Mouse (Mus musculus): Measurements from ENCODE around the gene Glyat. TPM values are rescaled to one million over a fixed set of nuclear protein-coding genes. Genes with fewer than 3 reads are reported as not detected.
A peak's percentile ranks its signal among the peaks of the same experiment; 100 is the strongest.

Glyat gene
- polyA plus RNA-seq, 1 experiment from 2014 or later = 37.0 TPM

DNA sequence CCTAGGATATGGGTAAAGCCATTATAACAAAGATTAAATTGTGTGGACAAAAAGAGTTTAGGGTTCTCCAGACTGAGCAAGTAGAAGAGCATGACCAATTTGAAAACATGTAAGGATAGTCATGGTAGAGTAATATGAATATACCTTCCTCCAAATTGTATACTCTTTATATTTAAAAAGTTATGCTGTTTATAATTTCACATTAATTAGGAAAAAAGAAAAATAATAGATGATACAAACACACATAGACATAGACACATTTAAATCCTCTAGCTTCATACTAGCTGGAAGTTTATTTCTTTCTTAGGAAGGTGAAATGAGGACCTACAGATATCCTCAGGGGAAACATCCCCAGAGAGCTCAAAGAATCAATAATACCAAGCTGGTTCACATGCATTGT, 37.0 kb downstream of the Glyat start, which contains the start of gene Olfr1442:
TSS of gene Olfr1442 (plus strand) at position 301 of the 400 bp plus-strand sequence.
- no peak for ATAC-seq (replicated peaks; ENCODE audit: low FRiP score, low read depth)
- Histone ChIP-seq H3K36me3 (ENCODE audit: insufficient read depth, low read length) (no peaks in the 10 kb centered on the region), H3K27me3 (ENCODE audit: insufficient read depth, low read length) (no peaks in the 10 kb centered on the region), H3K9me3 (replicated peaks; ENCODE audit: low read length) (no peaks in the 10 kb centered on the region), H3K4me1 (replicated peaks; ENCODE audit: insufficient read depth, low read length) (no peaks in the 10 kb centered on the region), H3K4me2 (ENCODE audit: low read length) (no peak within 1 kb of the TSS), H3K4me3 (replicated peaks; ENCODE audit: low read depth, low read length) (no peak within 1 kb of the TSS), H3K9ac (ENCODE audit: low read depth, low read length) (no peak within 1 kb of the TSS), H3K27ac (no peak within 1 kb of the TSS)
- no peak for TF ChIP-seq CTCF (IDR thresholded peaks at IDR 0.05; ENCODE audit: low read depth)
- no peak for DNase-seq (ENCODE audit: low spot score)

- TF ChIP-seq CTCF (IDR thresholded peaks at IDR 0.05; ENCODE audit: low read depth) = no peak
- WGBS = 85% methylated on average over 4 of the region's 4 CpGs
- no peak for DNase-seq (ENCODE audit: low spot score)
- H3K27me3 ChIP-seq (ENCODE audit: insufficient read depth, low read length) = no peaks in the 10 kb centered on the region
- no peak overlapping the region for H3K9ac ChIP-seq (ENCODE audit: low read depth, low read length)
- no peaks in the 10 kb centered on the region for H3K4me1 ChIP-seq (replicated peaks; ENCODE audit: insufficient read depth, low read length)
- H3K27ac ChIP-seq = no peak overlapping the region
- H3K36me3 ChIP-seq (ENCODE audit: insufficient read depth, low read length) = no peaks in the 10 kb centered on the region
- H3K9me3 ChIP-seq (replicated peaks; ENCODE audit: low read length) = no peaks in the 10 kb centered on the region
- no peak for ATAC-seq (replicated peaks; ENCODE audit: low FRiP score, low read depth)
- H3K4me3 ChIP-seq (replicated peaks; ENCODE audit: low read depth, low read length) = no peak overlapping the region
- H3K4me2 ChIP-seq (ENCODE audit: low read length) = no peak overlapping the region
These were observed 37.9 kb downstream of the Glyat start for GRCm38 (mm10) chr19:12671051-12671450.

GRCm38 (mm10) chr19:12677812-12678211, 44.7 kb downstream of the Glyat start, which contains the start of gene Olfr1443:
Olfr1443 (plus strand) TSS chr19:12678112.
- Histone ChIP-seq H3K36me3 (ENCODE audit: insufficient read depth, low read length) (no peaks in the 10 kb centered on the region), H3K9ac (ENCODE audit: low read depth, low read length) (no peak within 1 kb of the TSS), H3K27me3 (ENCODE audit: insufficient read depth, low read length) (no peaks in the 10 kb centered on the region), H3K4me2 (ENCODE audit: low read length) (no peak within 1 kb of the TSS), H3K4me1 (replicated peaks; ENCODE audit: insufficient read depth, low read length) (no peaks in the 10 kb centered on the region), H3K27ac (no peak within 1 kb of the TSS), H3K4me3 (replicated peaks; ENCODE audit: low read depth, low read length) (no peak within 1 kb of the TSS), H3K9me3 (replicated peaks; ENCODE audit: low read length) (no peaks in the 10 kb centered on the region)
- DNase-seq (ENCODE audit: low spot score) (no peak), ATAC-seq (replicated peaks; ENCODE audit: low FRiP score, low read depth) (no peak)
- WGBS = 72% methylated on average over 3 of the region's 3 CpGs
- no peak for TF ChIP-seq CTCF (IDR thresholded peaks at IDR 0.05; ENCODE audit: low read depth)

GRCm38 (mm10) chr19:12684638-12685037, 51.5 kb downstream of the Glyat start:
- H3K27ac ChIP-seq = no peak overlapping the region
- ATAC-seq (replicated peaks; ENCODE audit: low FRiP score, low read depth) = no peak

GRCm38 (mm10) chr19:12685231-12685630, 52.1 kb downstream of the Glyat start:
- Histone ChIP-seq H3K4me1 (replicated peaks; ENCODE audit: insufficient read depth, low read length) (no peaks in the 10 kb centered on the region), H3K4me3 (replicated peaks; ENCODE audit: low read depth, low read length) (no peak overlapping the region), H3K4me2 (ENCODE audit: low read length) (no peak overlapping the region), H3K36me3 (ENCODE audit: insufficient read depth, low read length) (no peaks in the 10 kb centered on the region), H3K9ac (ENCODE audit: low read depth, low read length) (no peak overlapping the region), H3K27me3 (ENCODE audit: insufficient read depth, low read length) (no peaks in the 10 kb centered on the region), H3K9me3 (replicated peaks; ENCODE audit: low read length) (no peaks in the 10 kb centered on the region), H3K27ac (no peak overlapping the region)
- no peak for DNase-seq (ENCODE audit: low spot score)
- no peak for ATAC-seq (replicated peaks; ENCODE audit: low FRiP score, low read depth)
- no peak for TF ChIP-seq CTCF (IDR thresholded peaks at IDR 0.05; ENCODE audit: low read depth)

More at GRCm38 (mm10) chr19:12684638-12685037, 51.5 kb downstream of the Glyat start:
- TF ChIP-seq CTCF (IDR thresholded peaks at IDR 0.05; ENCODE audit: low read depth) = no peak
- Histone ChIP-seq H3K4me1 (replicated peaks; ENCODE audit: insufficient read depth, low read length) (no peaks in the 10 kb centered on the region), H3K9ac (ENCODE audit: low read depth, low read length) (no peak overlapping the region), H3K9me3 (replicated peaks; ENCODE audit: low read length) (no peaks in the 10 kb centered on the region), H3K36me3 (ENCODE audit: insufficient read depth, low read length) (no peaks in the 10 kb centered on the region), H3K27me3 (ENCODE audit: insufficient read depth, low read length) (no peaks in the 10 kb centered on the region), H3K4me3 (replicated peaks; ENCODE audit: low read depth, low read length) (no peak overlapping the region), H3K4me2 (ENCODE audit: low read length) (no peak overlapping the region)
- peak; percentile 19 for DNase-seq (ENCODE audit: low spot score)

- Histone ChIP-seq H3K27me3 (ENCODE audit: insufficient read depth, low read length) (no peaks in the 10 kb centered on the region), H3K9me3 (replicated peaks; ENCODE audit: low read length) (no peaks in the 10 kb centered on the region), H3K4me2 (ENCODE audit: low read length) (peak within 1 kb of the TSS; percentile 23; the same call in 1 of the 2 replicates), H3K36me3 (ENCODE audit: insufficient read depth, low read length) (no peaks in the 10 kb centered on the region), H3K4me3 (replicated peaks; ENCODE audit: low read depth, low read length) (no peak within 1 kb of the TSS; the same call in 1 of the 2 replicates), H3K9ac (ENCODE audit: low read depth, low read length) (no peak within 1 kb of the TSS), H3K4me1 (replicated peaks; ENCODE audit: insufficient read depth, low read length) (no peaks in the 10 kb centered on the region), H3K27ac (no peak within 1 kb of the TSS)
- no peak for ATAC-seq (replicated peaks; ENCODE audit: low FRiP score, low read depth)
- DNase-seq (ENCODE audit: low spot score) = peak; percentile 16
- no peak for TF ChIP-seq CTCF (IDR thresholded peaks at IDR 0.05; ENCODE audit: low read depth)
- 71% methylated on average over 3 of the region's 3 CpGs for WGBS
These were observed 62.5 kb downstream of the Glyat start, which contains the start of gene Keg1 for GRCm38 (mm10) chr19:12695590-12695989. Keg1 (plus strand) TSS chr19:12695786.

GRCm38 (mm10) chr19:12696221-12696620, 63.1 kb downstream of the Glyat start:
- no peaks in the 10 kb centered on the region for H3K36me3 ChIP-seq (ENCODE audit: insufficient read depth, low read length)
- ATAC-seq (replicated peaks; ENCODE audit: low FRiP score, low read depth) (no peak), DNase-seq (ENCODE audit: low spot score) (no peak)
- no peaks in the 10 kb centered on the region for H3K9me3 ChIP-seq (replicated peaks; ENCODE audit: low read length)
- no peak overlapping the region for H3K27ac ChIP-seq
- H3K27me3 ChIP-seq (ENCODE audit: insufficient read depth, low read length) = no peaks in the 10 kb centered on the region
- H3K9ac ChIP-seq (ENCODE audit: low read depth, low read length) = no peak overlapping the region
- TF ChIP-seq CTCF (IDR thresholded peaks at IDR 0.05; ENCODE audit: low read depth) = no peak
- no peak overlapping the region; the same call in 1 of the 2 replicates for H3K4me3 ChIP-seq (replicated peaks; ENCODE audit: low read depth, low read length)
- H3K4me2 ChIP-seq (ENCODE audit: low read length) = peak overlapping the region; percentile 23; the same call in 1 of the 2 replicates
- no peaks in the 10 kb centered on the region for H3K4me1 ChIP-seq (replicated peaks; ENCODE audit: insufficient read depth, low read length)

Other genes with a start within 250 kb of the Glyat start
- gene Olfr1440, start 246.0 kb upstream of the Glyat start, polyA plus RNA-seq (2015; fragmentation: Nextera tagmentation; extraction: Ambion mirVana) = not detected in 2 replicates
- gene Olfr1441, start 215.9 kb upstream of the Glyat start, polyA plus RNA-seq (2015; fragmentation: Nextera tagmentation; extraction: Ambion mirVana) = not detected in 2 replicates
- not detected in 2 replicates for gene Pfpl, start 205.4 kb upstream of the Glyat start, polyA plus RNA-seq (2015; fragmentation: Nextera tagmentation; extraction: Ambion mirVana)
- 0.56 and 0.74 TPM in 2 replicates for gene Mpeg1, start 172.5 kb upstream of the Glyat start, polyA plus RNA-seq (2015; fragmentation: Nextera tagmentation; extraction: Ambion mirVana)
- gene Dtx4, start 131.9 kb upstream of the Glyat start, polyA plus RNA-seq (2015; fragmentation: Nextera tagmentation; extraction: Ambion mirVana) = 5.0 and 5.6 TPM in 2 replicates
- 10.7 and 14.6 TPM in 2 replicates for gene Fam111a, start 87.6 kb upstream of the Glyat start, polyA plus RNA-seq (2015; fragmentation: Nextera tagmentation; extraction: Ambion mirVana)
- 0.33 and 0.46 TPM in 2 replicates for gene Gm4952, start 33.3 kb upstream of the Glyat start, polyA plus RNA-seq (2015; fragmentation: Nextera tagmentation; extraction: Ambion mirVana)
- 0.11 and 0.18 TPM in 2 replicates for gene Olfr1442, start 37.1 kb downstream of the Glyat start, polyA plus RNA-seq (2015; fragmentation: Nextera tagmentation; extraction: Ambion mirVana)
- gene Olfr1443, start 44.8 kb downstream of the Glyat start, polyA plus RNA-seq (2015; fragmentation: Nextera tagmentation; extraction: Ambion mirVana) = not detected in 2 replicates
- gene Keg1, start 62.5 kb downstream of the Glyat start, polyA plus RNA-seq (2015; fragmentation: Nextera tagmentation; extraction: Ambion mirVana) = 138 and 140 TPM in 2 replicates
- 4.9 TPM in 2 replicates for gene Cntf, start 132.3 kb downstream of the Glyat start, polyA plus RNA-seq (2015; fragmentation: Nextera tagmentation; extraction: Ambion mirVana)
- gene Zfp91, start 162.8 kb downstream of the Glyat start, polyA plus RNA-seq (2015; fragmentation: Nextera tagmentation; extraction: Ambion mirVana) = 15.3 TPM in 2 replicates
- gene Lpxn, start 162.9 kb downstream of the Glyat start, polyA plus RNA-seq (2015; fragmentation: Nextera tagmentation; extraction: Ambion mirVana) = 2.2 TPM in 2 replicates
- not detected in 2 replicates for gene Gm5244, start 213.4 kb downstream of the Glyat start, polyA plus RNA-seq (2015; fragmentation: Nextera tagmentation; extraction: Ambion mirVana)
- not detected in 2 replicates for gene Olfr1444, start 224.0 kb downstream of the Glyat start, polyA plus RNA-seq (2015; fragmentation: Nextera tagmentation; extraction: Ambion mirVana)

Measured in kidney, postnatal 0 days (tissue).